19 mouse cellular contexts compared by ENCODE assay signal in genomic region chr9:35341386-35341785, GRCm38 (mm10).
DNase-seq lines count a peak whose midpoint lies in the region; ATAC-seq and TF ChIP-seq lines count a peak whose summit lies in the region.
"Had no signal": no experiment of that assay in that cellular context is flagged by ENCODE, and none has a peak within 500 bp of the region (broad histone marks: within the 10 kb centered on the region; RNA-seq: fewer than 3 reads in every experiment).

No protein-coding gene starts in this region.

- no peaks in the 10 kb centered on the region for H3K9me3 ChIP-seq in heart, embryonic 14.5 days (ENCODE audit: control insufficient read depth, low read length)
- H3K9me3 ChIP-seq in CH12.LX (replicated peaks; ENCODE audit: low read length): no peaks in the 10 kb centered on the region
- no peaks in the 10 kb centered on the region for H3K9me3 ChIP-seq in embryonic facial prominence, embryonic 10.5 days
- H3K9me3 ChIP-seq in limb, embryonic 12.5 days: no peaks in the 10 kb centered on the region
- H3K9me3 ChIP-seq: forebrain, embryonic 13.5 days; hindbrain, embryonic 13.5 days; midbrain, embryonic 13.5 days had no signal

- no peak for TF ChIP-seq EP300 in heart, adult 2 months (IDR thresholded peaks at IDR 0.05; ENCODE audit: insufficient read depth, low read depth, low read length)
- TF ChIP-seq EP300 in CH12.LX (IDR thresholded peaks at IDR 0.05; ENCODE audit: low read length): peak; percentile 67

- TF ChIP-seq RAD21 in CH12.LX (IDR thresholded peaks at IDR 0.05; ENCODE audit: low read depth, low read length): no peak

- no peak overlapping the region for H3K9ac ChIP-seq in heart, embryonic 14.5 days (ENCODE audit: low read length)
- H3K9ac ChIP-seq in heart, adult 2 months (ENCODE audit: low read depth, low read length): no peak overlapping the region
- H3K9ac ChIP-seq in CH12.LX (ENCODE audit: insufficient read depth, low read depth): no peak overlapping the region
- no peak overlapping the region for H3K9ac ChIP-seq in limb, embryonic 12.5 days (replicated peaks)
- H3K9ac ChIP-seq: forebrain, embryonic 13.5 days; hindbrain, embryonic 13.5 days; midbrain, embryonic 13.5 days had no signal

- H3K36me3 ChIP-seq in heart, embryonic 14.5 days (ENCODE audit: control insufficient read depth, insufficient read depth, low read length): no peaks in the 10 kb centered on the region
- no peaks in the 10 kb centered on the region for H3K36me3 ChIP-seq in heart, adult 2 months (ENCODE audit: control insufficient read depth, insufficient read depth, low read length)
- H3K36me3 ChIP-seq in CH12.LX (replicated peaks in 1 of 2; ENCODE audit: control insufficient read depth in 1 of 2, insufficient read depth in 1 of 2, low read length in 1 of 2): no peaks in the 10 kb centered on the region
- H3K36me3 ChIP-seq in embryonic facial prominence, embryonic 10.5 days (replicated peaks): no peaks in the 10 kb centered on the region
- H3K36me3 ChIP-seq in limb, embryonic 12.5 days: no peaks in the 10 kb centered on the region
- H3K36me3 ChIP-seq: hindbrain, embryonic 13.5 days; midbrain, embryonic 13.5 days had no signal

- H3K79me2 ChIP-seq in heart, adult 2 months (replicated peaks; ENCODE audit: control insufficient read depth, insufficient read depth, low read length): no peaks in the 10 kb centered on the region
- H3K79me2 ChIP-seq in CH12.LX (replicated peaks; ENCODE audit: control insufficient read depth, extremely low read depth, insufficient read depth, poor library complexity, severe bottlenecking): no peaks in the 10 kb centered on the region

- intact Hi-C loops in heart, adult 2 months (cut with DNase I): no loop called here

- ATAC-seq in heart, embryonic 14.5 days (ENCODE audit: insufficient number of reproducible peaks, insufficient read depth, low FRiP score, low read depth): no peak
- ATAC-seq in limb, embryonic 12.5 days (ENCODE audit: insufficient number of reproducible peaks, insufficient read depth, low FRiP score, low TSS enrichment, low read depth): no peak
- ATAC-seq: forebrain, embryonic 13.5 days; intestine, postnatal 0 days; midbrain, embryonic 13.5 days had no signal

- peak overlapping the region; percentile 86 to 90 for H3K27ac ChIP-seq in heart, embryonic 14.5 days (replicated peaks in 1 of 2; ENCODE audit: control insufficient read depth in 1 of 2, insufficient read depth in 1 of 2, low read depth in 2 of 2, low read length in 2 of 2)
- H3K27ac ChIP-seq in heart, adult 2 months: no peak overlapping the region
- H3K27ac ChIP-seq in CH12.LX (ENCODE audit: insufficient read depth, low read depth): no peak overlapping the region
- peak overlapping the region; percentile 59; the same call in 1 of the 2 replicates for H3K27ac ChIP-seq in embryonic facial prominence, embryonic 10.5 days (replicated peaks)
- H3K27ac ChIP-seq in limb, embryonic 12.5 days: peak overlapping the region; percentile 94
- H3K27ac ChIP-seq: hindbrain, embryonic 13.5 days; kidney, postnatal 0 days; layer of hippocampus, adult 2 months; macrophage; midbrain, embryonic 13.5 days had no signal

- peaks cover 54 to 84% of the 10 kb centered on the region in 2 experiments for H3K4me1 ChIP-seq in heart, embryonic 14.5 days (ENCODE audit: control insufficient read depth in 2 of 2, insufficient read depth in 2 of 2, low read length in 2 of 2)
- H3K4me1 ChIP-seq in heart, adult 2 months (ENCODE audit: control insufficient read depth, insufficient read depth, low read length): peaks cover 6% of the 10 kb centered on the region
- peaks cover 10 to 39% of the 10 kb centered on the region in 2 experiments; a peak in 3 of 4 replicates for H3K4me1 ChIP-seq in CH12.LX (ENCODE audit: control insufficient read depth in 1 of 2, insufficient read depth in 2 of 2)
- peaks cover 71% of the 10 kb centered on the region for H3K4me1 ChIP-seq in embryonic facial prominence, embryonic 10.5 days
- H3K4me1 ChIP-seq in limb, embryonic 12.5 days (replicated peaks): peaks cover 80% of the 10 kb centered on the region

- in situ Hi-C loops in CH12.LX (cut with MboI; ENCODE audit: low pct_ligation_motif_present, low pct_unique_long_range_greater_than_20kb, low sequenced_read_pairs): no loop called here

- no peak for DNase-seq in heart, adult 2 months
- DNase-seq in CH12.LX (ENCODE audit: extremely low read depth) (peak; percentile 80), liver (no peak)
- no peak for DNase-seq in embryonic facial prominence, embryonic 10.5 days (ENCODE audit: low spot score)
- DNase-seq in adrenal gland, adult 8-10 months: no peak
- no peak for DNase-seq in embryo, embryonic 10.5 days (ENCODE audit: low spot score)
- DNase-seq: cerebellum, adult 11-12 months; cerebellum, postnatal 36 days; lung, adult 2 months; thymus, adult 18-20 months had no signal

- H3K27me3 ChIP-seq in heart, embryonic 14.5 days (ENCODE audit: control insufficient read depth, insufficient read depth, low read length): no peaks in the 10 kb centered on the region
- no peaks in the 10 kb centered on the region for H3K27me3 ChIP-seq in heart, adult 2 months (ENCODE audit: control insufficient read depth, insufficient read depth, low read length)
- no peaks in the 10 kb centered on the region for H3K27me3 ChIP-seq in CH12.LX (replicated peaks)
- peaks cover 57% of the 10 kb centered on the region for H3K27me3 ChIP-seq in embryonic facial prominence, embryonic 10.5 days (replicated peaks; ENCODE audit: low read depth, poor library complexity, severe bottlenecking)
- H3K27me3 ChIP-seq in limb, embryonic 12.5 days: no peaks in the 10 kb centered on the region

- TF ChIP-seq CTCF in heart, adult 2 months (IDR thresholded peaks at IDR 0.05): no peak
- TF ChIP-seq CTCF in CH12.LX (conservative IDR thresholded peaks at IDR 0.05 in 1 of 2, IDR thresholded peaks at IDR 0.05 in 1 of 2; ENCODE audit: low read depth in 2 of 2, low read length in 2 of 2): no peak

- 81% methylated on average over 5 of the region's 5 CpGs for WGBS in heart, embryonic 14.5 days
- WGBS in heart, adult 2 months: 85% methylated on average over 5 of the region's 5 CpGs
- WGBS in embryonic facial prominence, embryonic 10.5 days: 80% methylated on average over 5 of the region's 5 CpGs
- 75% methylated on average over 5 of the region's 5 CpGs for WGBS in limb, embryonic 12.5 days

- no peak for TF ChIP-seq POLR2A in heart, adult 2 months (IDR thresholded peaks at IDR 0.05; ENCODE audit: insufficient read depth, low read depth, low read length)
- no peak for TF ChIP-seq POLR2A in CH12.LX (IDR thresholded peaks at IDR 0.05; ENCODE audit: low read depth, low read length)

- no peak overlapping the region for H3K4me2 ChIP-seq in heart, embryonic 14.5 days (ENCODE audit: low read length)
- peak overlapping the region; percentile 45; the same call in 1 of the 2 replicates for H3K4me2 ChIP-seq in CH12.LX (ENCODE audit: insufficient read depth, low read depth, poor library complexity, severe bottlenecking)
- no peak overlapping the region for H3K4me2 ChIP-seq in limb, embryonic 12.5 days
- H3K4me2 ChIP-seq: forebrain, embryonic 13.5 days; hindbrain, embryonic 13.5 days; midbrain, embryonic 13.5 days had no signal

- dilution Hi-C loops in CH12.LX (cut with MboI; ENCODE audit: extremely low pct_ligation_motif_present, extremely low pct_unique_long_range_greater_than_20kb, low sequenced_read_pairs): no loop called here

- no peak overlapping the region for H3K4me3 ChIP-seq in heart, embryonic 14.5 days (ENCODE audit: control insufficient read depth in 1 of 2, insufficient read depth in 1 of 2, low read depth in 1 of 2, low read length in 2 of 2)
- H3K4me3 ChIP-seq in heart, adult 2 months: no peak overlapping the region
- H3K4me3 ChIP-seq in CH12.LX (replicated peaks in 1 of 3; ENCODE audit: low read depth in 2 of 3, low read length in 2 of 3, poor library complexity in 1 of 3): no peak overlapping the region
- H3K4me3 ChIP-seq in embryonic facial prominence, embryonic 10.5 days: no peak overlapping the region
- no peak overlapping the region for H3K4me3 ChIP-seq in limb, embryonic 12.5 days (replicated peaks)
- H3K4me3 ChIP-seq: forebrain, embryonic 13.5 days; hindbrain, embryonic 13.5 days; layer of hippocampus, adult 2 months; midbrain, embryonic 13.5 days had no signal

TF ChIP-seq in CH12.LX, 34 proteins besides CTCF, POLR2A, EP300 and RAD21:
- TF ChIP-seq KAT2A (IDR thresholded peaks at IDR 0.05; ENCODE audit: insufficient replicate concordance, low read length) (no peak), ETS1 (conservative IDR thresholded peaks at IDR 0.05; ENCODE audit: low read depth, low read length) (peak; percentile 42; the same call in 1 of the 2 replicates), HCFC1 (IDR thresholded peaks at IDR 0.05; ENCODE audit: low read depth, low read length) (no peak), PAX5 (IDR thresholded peaks at IDR 0.05; ENCODE audit: low read length) (no peak), BHLHE40 (IDR thresholded peaks at IDR 0.05; ENCODE audit: low read depth, low read length) (0 out of 2 replicates have a peak, but pooled peaks have one; percentile 30), MAFK (IDR thresholded peaks at IDR 0.05; ENCODE audit: insufficient replicate concordance, low read length) (no peak)

Comparison
In these comparisons a context has a peak if more than half of its experiments do, and no peak if none do; other contexts are left out.
1. H3K27ac ChIP-seq: peak in heart, embryonic 14.5 days (2 of 2), embryonic facial prominence, embryonic 10.5 days (single experiment) and limb, embryonic 12.5 days (single experiment); none in heart, adult 2 months (single experiment) and CH12.LX (single experiment).